Mouse (Mus musculus) cerebellum, postnatal 36 days (tissue): ENCODE data around the gene Lrrc72.

Experiments used
- DNase-seq, 2 experiments: peaks; one replicate each; pipeline ENCODE4 v3.0.0; 2021 to 2022; ENCODE audit warnings: mixed read lengths in 2 of 2

The Lrrc72 gene

GRCm38 (mm10) chr12:36187081-36187480 is 66.1 kb downstream of the Lrrc72 start:
- DNase-seq, result no peak

- DNase-seq, result no peak
Observed at GRCm38 (mm10) chr12:36182570-36182969, 70.6 kb downstream of the Lrrc72 start.

- no peak for DNase-seq
Observed at GRCm38 (mm10) chr12:36177227-36177626, 76.0 kb downstream of the Lrrc72 start.

- no peak for DNase-seq
Observed at GRCm38 (mm10) chr12:36165299-36165698, 87.9 kb downstream of the Lrrc72 start.

GRCm38 (mm10) chr12:36164126-36164791 is 88.9 kb downstream of the Lrrc72 start:
- no peak for DNase-seq
